Mouse (Mus musculus) heart, adult 2 months (tissue): ENCODE results near the gene Sema4c. TPM values are rescaled to one million over a fixed set of nuclear protein-coding genes. Genes with fewer than 3 reads are reported as not detected.

Experiments used
- DNase-seq, 2 experiments: peaks; one replicate each; pipeline ENCODE4 v3.0.0; 2021
- H3K27ac ChIP-seq: fragments of 200-600 bp; 2 replicates; pipeline ENCODE4 v1.8.1; 2022
- H3K27me3 ChIP-seq: fragments of 200-500 bp; 2 replicates; pipeline ENCODE4 v1.6.1; 2012; ENCODE audit warnings: mild to moderate bottlenecking, low read length, inconsistent platforms, mixed read lengths; ENCODE audit not compliant: control insufficient read depth, insufficient read depth
- H3K36me3 ChIP-seq: fragments of 200-500 bp; 2 replicates; pipeline ENCODE4 v1.6.1; 2012; ENCODE audit warnings: low read length, inconsistent platforms; ENCODE audit not compliant: control insufficient read depth, insufficient read depth
- H3K4me1 ChIP-seq: fragments of 200-500 bp; 2 replicates; pipeline ENCODE4 v1.6.1; 2011; ENCODE audit warnings: low read length; ENCODE audit not compliant: control insufficient read depth, insufficient read depth
- H3K4me3 ChIP-seq: fragments of 200-600 bp; 2 replicates; pipeline ENCODE4 v1.8.1; 2022
- H3K79me2 ChIP-seq: fragments of 200-500 bp; replicated peaks from 2 replicates; pipeline ENCODE4 v1.6.1; 2012; ENCODE audit warnings: mild to moderate bottlenecking, inconsistent platforms, low read length, moderate library complexity, mixed read lengths; ENCODE audit not compliant: control insufficient read depth, insufficient read depth
- H3K9ac ChIP-seq: fragments of 200-500 bp; 2 replicates; pipeline ENCODE4 v1.6.1; 2012; ENCODE audit warnings: low read depth, mild to moderate bottlenecking, control low read depth, inconsistent platforms, low read length, mixed read lengths
- CTCF ChIP-seq: fragments of 200-600 bp; IDR thresholded peaks from 2 replicates; pipeline ENCODE4 v1.8.1; 2022; ENCODE audit warnings: antibody characterized with exemption, mild to moderate bottlenecking, moderate library complexity
- EP300 ChIP-seq: fragments of 200-500 bp; IDR thresholded peaks from 2 replicates; pipeline ENCODE4 v1.6.1; 2011; ENCODE audit warnings: low read depth, low read length, control low read depth; ENCODE audit not compliant: insufficient read depth
- POLR2A ChIP-seq: fragments of 200-500 bp; IDR thresholded peaks from 2 replicates; pipeline ENCODE4 v1.6.1; 2011; ENCODE audit warnings: mild to moderate bottlenecking, low read depth, low read length, control low read depth; ENCODE audit not compliant: insufficient read depth
- WGBS: fragments of 180-500 bp; shearing (Covaris S2); methylation state at CpG from one replicate; pipeline ENCODE4 v1.1.7; 2018; 5-methylcytosine and 5-hydroxymethylcytosine counted together
- intact Hi-C: fragments of 180-260 bp; cut with DNase I; formaldehyde crosslinking; loops from one replicate; pipeline ENCODE4 v1.15.1; 2025
- polyA plus RNA-seq: library from polyadenylated mRNA; depleted of rRNA; stranded (reverse); fragments of >200 nt; gene quantifications from 2 replicates; pipeline ENCODE4 v1.2.3, GENCODE M21; 2012
- total RNA-seq, 2 experiments: library from RNA; stranded (reverse); gene quantifications; 2 replicates each; pipeline ENCODE4 v1.2.3; 2021

Gene Sema4c
- total and polyA plus RNA-seq, 3 experiments = 10.6 to 12.7 (median 11.1) TPM

DNA sequence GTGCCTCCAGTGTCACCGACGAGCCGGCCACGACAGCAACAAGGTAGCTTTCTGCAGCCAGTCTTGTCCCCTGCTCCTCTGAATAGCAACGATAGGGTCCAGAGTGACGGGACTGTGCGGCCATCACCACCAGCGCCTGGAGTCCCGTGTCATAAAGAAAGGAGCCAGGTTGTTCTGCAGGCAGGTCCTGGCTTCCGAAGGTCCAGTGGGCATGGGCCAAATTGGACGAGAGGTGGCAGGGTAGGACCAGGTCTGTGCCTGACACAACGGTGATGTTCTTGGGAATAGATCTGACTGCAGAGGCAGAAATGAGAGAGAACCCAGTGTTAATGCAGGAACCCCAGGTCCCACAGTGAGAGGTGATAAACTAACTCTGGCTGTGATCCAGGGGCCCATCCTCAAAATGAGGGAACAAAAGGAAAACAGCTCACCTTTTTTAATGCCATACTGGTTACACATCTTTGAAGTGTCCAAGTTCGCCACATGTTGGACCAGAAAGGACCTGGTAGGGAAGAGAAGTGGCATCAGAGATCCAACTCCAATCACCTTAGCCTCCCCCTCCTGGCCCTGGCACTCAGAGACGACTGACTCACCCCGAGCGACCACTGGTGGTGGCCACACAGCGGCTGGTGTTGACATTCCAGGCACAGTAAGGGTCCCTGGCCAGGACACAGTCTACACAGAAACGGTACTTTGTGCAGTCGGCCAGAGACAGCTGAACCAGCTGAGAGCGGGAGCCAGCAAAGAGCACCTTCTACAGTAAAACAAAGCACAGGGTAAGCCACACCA lies 7.9 kb downstream of the Sema4c start:
- no peak overlapping the region for H3K9ac ChIP-seq
- WGBS = 77% methylated on average over 20 of the region's 20 CpGs
- TF ChIP-seq EP300 = no peak
- TF ChIP-seq CTCF = peak; percentile 32
- H3K4me3 ChIP-seq = no peak overlapping the region
- no peaks in the 10 kb centered on the region for H3K27me3 ChIP-seq
- intact Hi-C loops = no loop called here
- H3K27ac ChIP-seq = no peak overlapping the region
- no peaks in the 10 kb centered on the region for H3K36me3 ChIP-seq
- no peak for DNase-seq
- H3K79me2 ChIP-seq = peaks cover 3% of the 10 kb centered on the region; the same call in 1 of the 2 replicates
- peaks cover 8% of the 10 kb centered on the region for H3K4me1 ChIP-seq

- WGBS = 84% methylated on average over 18 of the region's 18 CpGs
- Histone ChIP-seq H3K27me3 (no peaks in the 10 kb centered on the region), H3K79me2 (peaks cover 3% of the 10 kb centered on the region; the same call in 1 of the 2 replicates), H3K36me3 (no peaks in the 10 kb centered on the region), H3K9ac (no peak overlapping the region), H3K4me1 (peaks cover 3% of the 10 kb centered on the region), H3K27ac (no peak overlapping the region), H3K4me3 (no peak overlapping the region)
- TF ChIP-seq EP300 (no peak), POLR2A (no peak), CTCF (no peak)
- intact Hi-C loops = no loop called here
- DNase-seq = no peak
Observed at GRCm38 (mm10) chr1:36549491-36549890, 8.7 kb downstream of the Sema4c start.

- Histone ChIP-seq H3K27ac (peak overlapping the region; percentile 75), H3K4me3 (no peak overlapping the region), H3K79me2 (peaks cover 3% of the 10 kb centered on the region; the same call in 1 of the 2 replicates), H3K27me3 (no peaks in the 10 kb centered on the region), H3K9ac (no peak overlapping the region), H3K36me3 (no peaks in the 10 kb centered on the region), H3K4me1 (peaks cover 3% of the 10 kb centered on the region)
- intact Hi-C loops = no loop called here
- DNase-seq = no peak
- TF ChIP-seq CTCF (no peak), EP300 (no peak), POLR2A (no peak)
- 65% methylated on average over 8 of the region's 8 CpGs for WGBS
Observed at GRCm38 (mm10) chr1:36548771-36549170, 9.4 kb downstream of the Sema4c start.

- intact Hi-C loops = loop anchor here (1.0 kb wide), 3 partner anchors 87 to 136 kb away; no protein-coding TSS in a partner anchor
- WGBS = 24% methylated on average over 9 of the region's 9 CpGs
- peak; percentile 66 to 70 for DNase-seq
- Histone ChIP-seq H3K27ac (peak overlapping the region; percentile 75), H3K4me3 (no peak overlapping the region), H3K4me1 (peaks cover 3% of the 10 kb centered on the region), H3K9ac (no peak overlapping the region), H3K27me3 (no peaks in the 10 kb centered on the region), H3K79me2 (no peaks in the 10 kb centered on the region), H3K36me3 (no peaks in the 10 kb centered on the region)
- no peak for TF ChIP-seq POLR2A
- no peak for TF ChIP-seq CTCF
- no peak for TF ChIP-seq EP300
Observed at GRCm38 (mm10) chr1:36547981-36548598, 10.1 kb downstream of the Sema4c start.

DNA sequence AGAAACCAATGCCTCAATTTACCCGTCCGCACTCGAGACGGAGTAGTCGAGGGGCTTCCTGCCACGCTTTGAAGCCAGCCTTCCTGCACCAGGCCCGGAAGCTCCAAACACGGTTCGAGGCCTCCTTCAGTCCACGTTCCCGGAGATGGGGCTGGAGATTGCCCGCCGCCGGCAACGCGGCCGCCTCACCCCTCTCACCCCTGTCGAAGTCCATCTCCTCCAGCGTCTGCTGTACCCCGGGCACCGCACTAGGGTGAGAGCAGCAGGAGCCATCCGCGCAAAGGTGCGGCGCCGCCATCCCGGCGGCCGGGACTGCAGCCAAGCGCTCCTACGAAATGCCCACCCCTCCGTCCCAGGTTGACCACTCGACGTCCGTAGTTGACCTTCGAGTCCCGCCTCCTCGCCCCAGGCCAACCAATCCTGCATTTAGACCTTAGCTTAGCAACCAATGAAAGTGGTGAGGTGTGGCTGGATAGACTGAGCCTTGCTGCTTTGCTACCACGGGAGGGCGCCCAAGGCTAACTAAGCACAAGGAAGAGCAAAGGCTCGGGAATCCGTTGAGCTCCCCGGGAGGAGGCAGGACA lies 11.2 kb downstream of the Sema4c start, which contains the start of gene Ankrd39:
Ankrd39 (minus strand) TSS at position 558 of the 584 bp plus-strand sequence.
- Histone ChIP-seq H3K79me2 (no peaks in the 10 kb centered on the region), H3K27ac (peak within 1 kb of the TSS; percentile 85), H3K4me3 (peak within 1 kb of the TSS; percentile 76), H3K36me3 (no peaks in the 10 kb centered on the region), H3K9ac (peak within 1 kb of the TSS; percentile 84), H3K4me1 (peaks cover 3% of the 10 kb centered on the region), H3K27me3 (no peaks in the 10 kb centered on the region)
- intact Hi-C loops = loop anchor here (1.0 kb wide), 3 partner anchors 88 to 137 kb away; no protein-coding TSS in a partner anchor
- peak; percentile 96 to 98 for DNase-seq
- TF ChIP-seq EP300 = peak; percentile 99
- peak; percentile 82 for TF ChIP-seq POLR2A
- no peak; the same call in none of the 2 replicates for TF ChIP-seq CTCF
- under 1% methylated on average over 43 of the region's 43 CpGs for WGBS
